Mouse (Mus musculus) T-helper 17 cell (primary cell): ENCODE measurements around the gene Slc47a1.

ENCODE experiments used
- in situ Hi-C, 2 experiments: fragments of 300-600 bp; cut with MboI, MseI; formaldehyde crosslinking; loops; 1 replicate in 1 of 2; 2 replicates in 1 of 2; pipeline ENCODE4 v1.15.1; 2025; ENCODE audit warnings: high pct_unique_total_duplicates in 2 of 2

Slc47a1 gene

GRCm38 (mm10) chr11:61377881-61378613, at the start of gene Slc47a1:
TSS of gene Slc47a1 (minus strand) at chr11:61378345.
- in situ Hi-C loops, result loop anchor here in 1 of 2 experiments (5.0 kb wide), 1 partner anchor 96 kb away; no protein-coding TSS in a partner anchor

GRCm38 (mm10) chr11:61419253-61419652, 41.1 kb upstream of the Slc47a1 start:
- in situ Hi-C loops, result loop anchor here in 1 of 2 experiments (10.0 kb wide), 2 partner anchors 206 to 296 kb away; no protein-coding TSS in a partner anchor

GRCm38 (mm10) chr11:61417945-61418551, 39.9 kb upstream of the Slc47a1 start:
- in situ Hi-C loops, result loop anchor here in 1 of 2 experiments (10.0 kb wide), 2 partner anchors 207 to 297 kb away; no protein-coding TSS in a partner anchor

GRCm38 (mm10) chr11:61416540-61416939, 38.4 kb upstream of the Slc47a1 start:
- in situ Hi-C loops, result loop anchor here in 1 of 2 experiments (10.0 kb wide), 2 partner anchors 208 to 298 kb away; no protein-coding TSS in a partner anchor

DNA sequence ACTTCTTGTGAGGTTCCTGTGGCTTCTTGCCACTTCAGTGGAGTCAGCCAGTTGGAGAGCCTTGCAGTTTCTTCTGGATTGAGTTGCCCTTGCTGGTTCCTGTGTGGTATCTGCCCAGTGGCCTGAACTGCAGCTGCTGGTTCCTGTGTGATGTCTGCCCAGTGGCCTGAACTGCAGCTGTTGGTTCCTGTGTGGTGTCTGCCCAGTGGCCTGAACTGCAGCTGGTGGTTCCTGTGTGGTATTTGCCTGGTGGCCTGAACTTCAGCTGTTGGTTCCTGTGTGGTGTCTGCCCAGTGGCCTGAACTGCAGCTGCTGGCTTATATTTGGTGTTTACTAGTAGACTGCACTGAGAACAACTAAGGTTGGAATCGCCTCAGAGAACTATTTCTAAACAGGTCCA, 37.3 kb upstream of the Slc47a1 start:
- in situ Hi-C loops, result loop anchor here in 1 of 2 experiments (10.0 kb wide), 2 partner anchors 209 to 299 kb away; no protein-coding TSS in a partner anchor

DNA sequence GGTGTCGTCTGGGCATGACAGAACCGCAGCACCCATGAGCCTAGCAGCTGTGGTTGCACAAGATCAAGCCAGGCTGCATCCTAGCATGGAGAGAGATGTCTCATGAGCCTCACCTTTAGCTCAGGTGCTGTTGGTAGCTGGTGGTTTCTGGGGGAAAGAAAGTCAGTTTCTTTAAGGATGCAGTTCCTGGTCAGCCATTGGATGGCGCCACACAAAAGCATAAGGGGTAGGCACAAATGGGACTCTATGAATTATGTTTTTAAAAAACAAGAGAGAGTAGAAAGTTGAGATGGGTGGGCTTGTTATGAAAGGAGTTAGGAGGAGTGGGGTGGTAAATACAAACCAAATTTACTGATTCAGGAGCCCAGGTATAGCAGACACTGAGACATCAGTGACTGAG, 36.4 kb upstream of the Slc47a1 start:
- in situ Hi-C loops, result loop anchor here (5.0 to 10.0 kb wide), 4 partner anchors 93 to 303 kb away; partner anchors contain the start of gene B9d1 (in 1 of the 2)

- in situ Hi-C loops, result loop anchor here (5.0 to 10.0 kb wide), 4 partner anchors 94 to 304 kb away; partner anchors contain the start of gene B9d1 (in 1 of the 2)
Observed at GRCm38 (mm10) chr11:61413411-61413810, 35.3 kb upstream of the Slc47a1 start.

DNA sequence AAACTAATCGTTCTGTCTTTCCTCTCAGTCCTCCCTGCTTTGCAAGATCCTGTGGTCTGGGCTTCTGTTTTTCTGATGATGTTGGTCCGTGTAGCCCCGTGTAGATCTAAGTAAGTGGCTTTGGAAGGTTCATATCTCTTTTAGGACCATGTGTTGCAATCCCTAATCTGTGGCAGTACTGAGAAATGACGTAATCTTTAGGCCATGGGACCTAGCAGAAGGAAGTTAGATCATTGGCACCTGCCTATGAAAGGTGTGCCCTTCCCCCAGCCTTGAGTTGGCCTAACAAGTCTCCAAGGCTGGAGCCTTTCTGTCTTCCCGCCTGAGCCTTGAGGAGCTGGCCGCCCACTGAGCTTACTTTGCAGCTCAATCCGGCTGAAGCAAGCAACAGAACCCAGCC, 33.7 kb upstream of the Slc47a1 start:
- in situ Hi-C loops, result loop anchor here (5.0 to 10.0 kb wide), 4 partner anchors 95 to 305 kb away; partner anchors contain the start of gene B9d1 (in 1 of the 2)

DNA sequence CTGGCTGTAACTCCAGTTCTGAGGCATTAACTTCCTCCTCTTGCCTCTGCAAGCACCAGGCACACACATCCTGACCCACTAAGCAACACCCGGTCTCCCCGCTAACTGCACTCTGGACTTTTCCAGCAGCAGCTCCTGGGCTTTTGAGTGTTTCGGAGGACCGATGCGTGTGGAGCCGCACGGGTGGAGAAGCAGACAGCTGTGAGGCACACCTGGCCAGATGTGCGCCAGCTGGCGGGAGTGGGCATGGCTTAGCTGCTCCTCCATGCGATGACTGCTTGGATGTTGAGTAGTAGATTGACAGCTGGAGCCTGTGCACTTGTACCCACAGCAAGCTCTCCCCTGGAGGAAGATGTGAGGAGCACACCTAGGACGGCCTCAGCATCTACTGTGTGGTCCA, 33.1 kb upstream of the Slc47a1 start:
- in situ Hi-C loops, result loop anchor here (5.0 to 10.0 kb wide), 4 partner anchors 96 to 306 kb away; partner anchors contain the start of gene B9d1 (in 1 of the 2)

- in situ Hi-C loops, result loop anchor here (5.0 to 10.0 kb wide), 4 partner anchors 97 to 307 kb away; partner anchors contain the start of gene B9d1 (in 1 of the 2)
Observed at GRCm38 (mm10) chr11:61410129-61410528, 32.0 kb upstream of the Slc47a1 start.

DNA sequence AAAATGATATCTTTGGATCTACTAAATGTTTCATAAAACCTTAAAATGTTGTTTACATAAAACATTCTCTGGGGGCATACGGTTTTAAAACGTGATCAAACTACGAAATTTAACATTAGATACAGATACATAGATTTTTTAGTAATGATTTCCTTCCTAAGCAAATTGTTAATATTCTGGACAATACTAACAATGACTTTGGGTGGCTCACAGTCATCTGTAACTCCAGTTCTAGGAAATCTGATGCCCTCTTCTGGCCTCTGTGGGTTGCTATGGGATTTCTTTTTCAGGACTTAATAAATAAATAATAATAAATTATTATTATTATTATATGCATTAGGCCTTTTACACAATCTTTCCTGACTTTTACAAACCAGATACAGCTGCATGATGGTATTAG, 30.9 kb upstream of the Slc47a1 start:
- in situ Hi-C loops, result loop anchor here (5.0 to 10.0 kb wide), 4 partner anchors 98 to 314 kb away; partner anchors contain the start of gene B9d1 (in 1 of the 2)

- in situ Hi-C loops, result loop anchor here (5.0 to 10.0 kb wide), 4 partner anchors 99 to 314 kb away; partner anchors contain the start of gene B9d1 (in 1 of the 2)
Observed at GRCm38 (mm10) chr11:61408184-61409027, 30.3 kb upstream of the Slc47a1 start.

DNA sequence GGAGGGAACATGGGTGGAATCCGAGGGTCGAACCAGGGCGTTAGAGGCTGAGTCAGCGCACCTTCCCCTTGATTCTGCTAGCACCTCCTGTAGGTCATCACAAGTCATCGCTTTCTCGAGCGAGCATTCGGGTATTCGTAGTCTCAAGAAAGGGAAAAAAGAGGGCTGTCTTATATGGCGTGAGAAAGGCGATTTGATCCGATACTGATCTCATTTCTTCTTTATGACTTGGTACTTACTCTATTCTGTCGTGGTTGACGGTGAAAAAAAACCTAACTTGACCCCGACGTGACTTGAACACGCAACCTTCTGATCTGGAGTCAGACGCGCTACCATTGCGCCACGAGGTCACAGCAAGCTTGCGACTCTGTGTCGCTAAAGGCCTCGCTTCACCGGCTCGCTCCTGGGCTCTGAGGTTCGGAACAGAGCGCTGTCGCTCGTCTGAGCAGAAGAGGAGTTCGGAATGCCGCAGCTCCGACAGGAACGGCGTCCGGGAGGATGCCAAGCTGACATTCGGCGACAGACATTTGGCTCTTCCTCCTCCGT, 29.6 kb upstream of the Slc47a1 start:
- in situ Hi-C loops, result loop anchor here (5.0 to 10.0 kb wide), 4 partner anchors 100 to 313 kb away; partner anchors contain the start of gene B9d1 (in 1 of the 2)

DNA sequence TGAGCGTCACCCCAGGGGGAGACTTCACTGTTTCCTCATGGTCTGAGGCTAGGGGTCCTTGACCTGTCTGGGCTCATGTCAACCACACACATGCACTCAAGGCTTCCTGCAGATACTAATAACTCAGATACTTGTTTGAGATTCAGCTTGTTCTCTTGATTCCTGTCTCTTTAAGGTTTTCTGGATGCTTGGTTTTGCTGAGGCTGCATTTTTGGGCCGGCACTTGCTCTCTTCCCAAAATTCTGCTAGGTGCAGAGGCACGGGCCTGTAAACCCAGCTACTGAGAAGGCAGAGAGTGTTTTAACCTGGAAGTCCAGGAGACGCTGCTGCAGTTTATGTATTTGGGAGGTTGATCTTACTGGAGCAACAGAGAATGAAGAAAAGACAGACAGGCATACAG, 23.6 kb upstream of the Slc47a1 start:
- in situ Hi-C loops, result loop anchor here in 1 of 2 experiments (10.0 kb wide), 1 partner anchor 307 kb away; no protein-coding TSS in a partner anchor

DNA sequence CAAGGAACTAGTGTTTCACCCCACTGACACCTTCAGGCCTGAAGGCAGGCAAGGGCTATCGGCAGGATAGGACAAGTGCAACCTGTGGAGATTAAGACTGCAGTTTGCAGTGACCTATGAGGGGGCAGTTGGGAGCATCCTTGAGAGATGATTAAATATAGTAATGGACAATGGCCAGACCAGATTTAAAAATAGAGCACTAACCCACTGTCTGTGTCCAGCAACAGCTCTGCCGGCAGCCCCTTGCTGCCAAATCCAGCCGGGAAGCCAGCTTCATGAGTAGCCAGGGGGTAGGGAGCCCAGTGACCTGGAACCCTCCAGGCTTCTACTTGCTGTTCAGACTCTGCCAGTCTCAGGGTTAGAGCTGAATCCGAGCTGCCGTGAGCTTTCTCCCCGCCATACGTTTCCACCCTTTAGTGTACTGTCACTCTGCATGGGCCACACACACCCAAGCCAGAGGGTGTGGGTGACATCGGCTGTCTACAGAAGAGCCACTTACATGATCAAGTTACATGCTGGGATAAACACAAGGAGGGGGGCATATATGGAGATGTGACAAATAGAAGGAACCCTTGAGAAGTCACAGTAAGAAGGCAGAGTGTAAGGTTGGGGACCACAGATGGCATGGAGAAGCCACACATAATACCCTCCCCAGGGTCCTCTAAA, 22.7 kb upstream of the Slc47a1 start:
- in situ Hi-C loops, result loop anchor here in 1 of 2 experiments (10.0 kb wide), 1 partner anchor 306 kb away; no protein-coding TSS in a partner anchor

DNA sequence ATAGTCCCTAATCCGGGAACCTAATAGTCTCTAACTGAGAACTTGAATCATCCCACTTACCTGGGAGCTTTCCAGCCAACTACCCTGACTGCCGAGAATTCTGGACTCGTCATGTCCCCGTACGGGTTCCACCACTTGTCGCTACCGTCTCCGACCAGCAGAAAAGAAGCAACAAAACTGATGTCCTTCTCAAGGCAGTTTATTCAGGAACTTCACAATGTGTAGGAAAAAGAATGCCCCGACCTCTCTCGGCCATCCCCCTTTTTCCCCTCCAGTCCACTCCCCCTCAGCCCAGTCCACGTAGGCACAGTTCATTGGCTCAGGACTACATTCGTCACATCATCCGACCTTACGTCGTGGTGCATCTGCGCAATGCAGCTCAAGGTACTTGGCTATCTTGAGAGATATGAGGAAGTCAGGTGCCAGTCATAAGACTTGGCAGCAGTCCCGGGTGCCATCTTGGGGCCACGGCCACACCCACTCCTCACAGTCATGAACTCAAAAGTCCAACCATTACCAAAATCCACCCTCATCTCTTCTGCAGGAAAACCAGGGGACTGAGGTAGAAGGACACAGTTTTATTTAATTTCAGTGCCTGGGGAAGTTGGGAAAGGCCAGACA, 19.4 kb upstream of the Slc47a1 start:
- in situ Hi-C loops, result loop anchor here in 1 of 2 experiments (10.0 kb wide), 1 partner anchor 53 kb away; the partner anchor contains the start of gene Slc47a2

DNA sequence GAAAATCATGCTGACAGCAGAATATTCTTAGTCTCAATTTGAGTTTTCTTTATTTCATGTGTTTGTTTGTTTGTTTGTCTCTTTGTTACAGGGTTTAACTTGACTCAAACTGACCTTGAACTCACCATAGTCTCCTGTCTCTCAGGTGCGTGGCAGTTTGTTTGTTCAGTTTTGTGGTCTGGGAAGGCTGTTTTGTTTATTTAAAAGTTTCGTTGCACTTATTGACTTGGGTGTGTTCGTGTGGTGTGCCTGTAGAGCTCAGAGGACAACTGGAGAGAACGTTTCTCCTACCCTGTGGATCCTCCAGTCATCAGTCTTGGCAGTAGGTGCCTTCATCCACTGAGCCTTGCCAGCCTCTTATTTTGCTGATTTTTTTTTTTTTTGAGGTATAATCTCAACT, 10.8 kb upstream of the Slc47a1 start:
- in situ Hi-C loops, result no loop called here

DNA sequence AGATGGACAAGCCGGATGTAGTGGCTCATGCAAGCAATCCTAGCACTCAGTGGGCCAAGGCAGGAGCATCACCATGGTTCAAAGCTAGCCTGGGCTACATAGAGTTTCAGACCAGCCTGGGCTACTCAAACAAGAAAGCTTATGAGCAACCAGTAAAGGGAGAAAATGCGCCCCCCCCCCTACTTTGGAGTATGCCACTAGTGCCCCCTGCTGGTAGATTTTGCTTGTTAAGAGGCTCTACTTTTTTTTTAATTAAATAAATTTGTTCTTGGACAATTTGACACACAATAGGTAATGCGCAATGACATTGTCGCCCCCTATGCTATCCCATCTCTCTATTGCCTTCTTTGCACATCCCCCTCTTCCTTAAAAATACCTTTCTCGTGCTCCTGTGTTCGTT, 9.9 kb upstream of the Slc47a1 start:
- in situ Hi-C loops, result no loop called here

DNA sequence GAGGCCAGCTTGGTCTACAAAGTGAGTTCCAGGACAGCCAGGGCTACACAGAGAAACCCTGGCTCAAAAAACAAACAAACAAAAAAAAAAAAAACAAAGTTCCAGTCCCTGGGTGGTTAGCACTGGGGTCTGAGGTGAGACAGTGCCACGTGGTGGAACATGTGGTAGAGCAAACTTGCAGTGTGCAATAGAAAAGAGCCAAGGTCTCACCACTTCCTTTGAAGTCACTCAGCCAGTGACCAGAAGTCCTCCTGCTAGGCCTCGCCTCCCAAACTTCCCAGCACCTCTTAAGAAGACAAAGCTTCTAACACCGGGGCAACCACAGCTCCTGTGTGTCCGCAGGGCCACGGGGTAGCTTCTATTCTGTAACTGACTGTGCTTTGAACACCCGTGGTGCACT, 9.1 kb upstream of the Slc47a1 start:
- in situ Hi-C loops, result no loop called here
